Mouse (Mus musculus): ENCODE results near the gene Med27.

GRCm38 (mm10) chr2:29437861-29438529, 91.4 kb downstream of the Med27 start:
- TF ChIP-seq CTCF (IDR thresholded peaks at IDR 0.05; ENCODE audit: borderline replicate concordance, control insufficient read depth, extremely low read depth, insufficient read depth, low read length, poor library complexity) (no peak), POLR2A (IDR thresholded peaks at IDR 0.05; ENCODE audit: control insufficient read depth, extremely low read depth, insufficient read depth, low read length, poor library complexity) (no peak)
